Mouse (Mus musculus): Measurements from ENCODE around the gene Otop2. TPM values are rescaled to one million over a fixed set of nuclear protein-coding genes. Genes with fewer than 3 reads are reported as not detected.

Gene Otop2
- 0.64 TPM in 1 of 2 replicates, not detected in the other for polyA plus RNA-seq (2015; fragmentation: Nextera tagmentation; extraction: Ambion mirVana)

DNA sequence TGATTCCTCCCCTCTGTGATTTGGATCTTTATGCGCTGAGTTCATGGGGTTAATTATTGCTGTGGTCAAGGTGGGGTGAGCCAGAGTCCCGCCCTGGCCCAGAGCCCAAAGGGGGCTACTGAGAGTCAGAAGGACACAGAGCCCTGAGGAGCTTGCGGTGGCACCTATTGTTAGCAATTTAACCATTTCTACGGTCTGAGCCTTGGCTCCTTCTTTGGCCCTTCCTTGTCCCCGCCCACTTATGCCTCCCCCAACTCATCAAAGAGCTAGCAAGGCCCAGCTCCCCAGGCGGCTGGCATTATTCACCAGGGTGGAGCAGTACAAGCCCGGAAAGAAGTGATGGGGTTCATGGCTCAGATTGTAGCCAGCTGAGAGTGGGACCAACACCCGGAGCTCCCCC is at the start of gene Otop2:
TSS of gene Otop2 (plus strand) at position 301 of the 400 bp plus-strand sequence.
- no peak for ATAC-seq (ENCODE audit: low FRiP score, low TSS enrichment)
- WGBS, result 17% methylated on average over 8 of the region's 8 CpGs

DNA sequence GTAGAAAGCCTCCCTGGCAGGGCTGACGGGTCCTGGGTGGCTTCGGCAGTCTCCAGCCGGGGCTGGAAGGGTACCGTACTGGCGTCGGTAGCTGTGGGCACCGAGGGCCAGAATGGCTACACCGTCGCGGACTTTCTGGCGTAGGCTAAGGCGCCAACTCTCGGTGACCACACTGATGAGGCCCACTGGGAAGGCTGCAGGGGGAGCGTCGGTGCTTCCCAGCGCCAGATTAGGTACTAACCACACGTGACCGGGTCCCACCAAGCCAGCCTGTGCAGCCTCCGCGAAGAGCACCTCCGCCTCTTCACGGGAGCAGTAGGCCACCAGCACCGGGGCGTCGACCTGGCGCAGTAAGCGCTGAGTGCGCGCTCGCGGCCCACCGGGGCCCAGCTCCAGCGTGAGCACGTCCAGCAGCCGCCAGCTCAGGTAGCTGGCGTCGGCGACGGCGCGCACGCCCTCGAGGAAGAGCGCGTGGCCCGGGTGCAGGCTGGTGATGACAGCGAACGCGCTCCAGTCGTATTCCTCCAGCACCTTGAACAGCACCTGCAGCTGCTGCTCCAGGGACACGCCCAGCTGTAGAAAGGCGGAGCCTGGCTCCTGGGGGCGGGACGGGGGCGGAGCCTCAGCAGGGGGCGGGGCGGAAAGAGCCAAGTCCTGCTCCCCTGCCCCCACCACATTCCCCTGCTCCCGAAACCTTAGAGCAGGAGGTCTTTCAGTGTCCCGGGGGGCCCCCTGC is 49.0 kb upstream of the Otop2 start:
- Histone ChIP-seq H3K4me2 (replicated peaks; ENCODE audit: low read depth, low read length) (peak overlapping the region; percentile 13; the same call in 1 of the 2 replicates), H3K36me3 (ENCODE audit: insufficient read depth, low read length) (no peaks in the 10 kb centered on the region), H3K27me3 (ENCODE audit: insufficient read depth, low read length) (peaks cover 88% of the 10 kb centered on the region), H3K4me1 (ENCODE audit: insufficient read depth, low read length) (0 out of 2 replicates have a peak, but pooled peaks cover 7% of the 10 kb centered on the region), H3K9me3 (ENCODE audit: low read length) (no peaks in the 10 kb centered on the region), H3K4me3 (ENCODE audit: low read length) (peak overlapping the region; percentile 17; the same call in 1 of the 2 replicates), H3K27ac (ENCODE audit: low read length) (no peak overlapping the region), H3K9ac (replicated peaks; ENCODE audit: low read length) (no peak overlapping the region)
- WGBS, result 16% methylated on average over 59 of the region's 59 CpGs
- peak; percentile 40; the same call in 1 of the 2 replicates for ATAC-seq (ENCODE audit: low FRiP score, low TSS enrichment)

More for the DNA sequence above, at the start of gene Otop2:
- Histone ChIP-seq H3K4me1 (ENCODE audit: insufficient read depth, low read length) (no peaks in the 10 kb centered on the region), H3K4me2 (replicated peaks; ENCODE audit: low read depth, low read length) (no peak within 1 kb of the TSS), H3K27ac (ENCODE audit: low read length) (no peak within 1 kb of the TSS), H3K27me3 (ENCODE audit: insufficient read depth, low read length) (no peaks in the 10 kb centered on the region), H3K4me3 (ENCODE audit: low read length) (no peak within 1 kb of the TSS), H3K9me3 (ENCODE audit: low read length) (no peaks in the 10 kb centered on the region), H3K9ac (replicated peaks; ENCODE audit: low read length) (no peak within 1 kb of the TSS), H3K36me3 (ENCODE audit: insufficient read depth, low read length) (no peaks in the 10 kb centered on the region)

DNA sequence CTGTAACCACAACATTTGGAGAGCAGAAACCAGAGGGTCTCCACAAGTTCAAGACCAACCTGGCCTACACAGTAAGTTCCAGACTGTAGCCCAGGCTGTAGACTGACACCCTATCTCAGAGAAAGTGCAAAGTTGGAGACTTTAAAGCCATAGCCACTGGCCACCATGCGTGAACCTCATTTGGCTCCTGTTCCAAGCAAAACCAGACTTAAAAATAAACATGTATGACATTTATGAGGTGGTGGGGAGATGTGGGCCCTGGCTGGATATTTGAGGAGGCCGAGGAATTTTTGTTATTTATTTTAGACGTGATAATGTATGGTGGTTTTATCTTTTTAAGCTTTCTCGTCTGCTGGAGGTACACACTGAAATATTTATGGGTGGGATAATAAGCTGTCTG is 47.8 kb upstream of the Otop2 start:
- Histone ChIP-seq H3K4me3 (ENCODE audit: low read length) (no peak overlapping the region), H3K27ac (ENCODE audit: low read length) (no peak overlapping the region), H3K9me3 (ENCODE audit: low read length) (no peaks in the 10 kb centered on the region), H3K9ac (replicated peaks; ENCODE audit: low read length) (no peak overlapping the region), H3K4me1 (ENCODE audit: insufficient read depth, low read length) (0 out of 2 replicates have a peak, but pooled peaks cover 7% of the 10 kb centered on the region), H3K4me2 (replicated peaks; ENCODE audit: low read depth, low read length) (no peak overlapping the region), H3K36me3 (ENCODE audit: insufficient read depth, low read length) (no peaks in the 10 kb centered on the region), H3K27me3 (ENCODE audit: insufficient read depth, low read length) (peaks cover 93% of the 10 kb centered on the region)
- no peak for ATAC-seq (ENCODE audit: low FRiP score, low TSS enrichment)
- WGBS, result 39% methylated on average over 4 of the region's 4 CpGs

- no peak overlapping the region for H3K4me3 ChIP-seq (ENCODE audit: low read length)
- H3K4me1 ChIP-seq (ENCODE audit: insufficient read depth, low read length), result peaks cover 20% of the 10 kb centered on the region
- WGBS, result 84% methylated on average over 11 of the region's 11 CpGs
- H3K27ac ChIP-seq (ENCODE audit: low read length), result no peak overlapping the region
- ATAC-seq (ENCODE audit: low FRiP score, low TSS enrichment), result no peak
- no peak overlapping the region for H3K4me2 ChIP-seq (replicated peaks; ENCODE audit: low read depth, low read length)
- no peak overlapping the region for H3K9ac ChIP-seq (replicated peaks; ENCODE audit: low read length)
- H3K36me3 ChIP-seq (ENCODE audit: insufficient read depth, low read length), result no peaks in the 10 kb centered on the region
- peaks cover 100% of the 10 kb centered on the region for H3K27me3 ChIP-seq (ENCODE audit: insufficient read depth, low read length)
- no peaks in the 10 kb centered on the region for H3K9me3 ChIP-seq (ENCODE audit: low read length)
These were observed 44.0 kb upstream of the Otop2 start for GRCm38 (mm10) chr11:115262954-115263353.

GRCm38 (mm10) chr11:115264136-115264861 is 42.7 kb upstream of the Otop2 start:
- WGBS, result 62% methylated on average over 7 of the region's 7 CpGs
- no peak overlapping the region for H3K4me3 ChIP-seq (ENCODE audit: low read length)
- no peaks in the 10 kb centered on the region for H3K9me3 ChIP-seq (ENCODE audit: low read length)
- no peak for ATAC-seq (ENCODE audit: low FRiP score, low TSS enrichment)
- H3K9ac ChIP-seq (replicated peaks; ENCODE audit: low read length), result no peak overlapping the region
- H3K27ac ChIP-seq (ENCODE audit: low read length), result no peak overlapping the region
- peaks cover 17% of the 10 kb centered on the region for H3K4me1 ChIP-seq (ENCODE audit: insufficient read depth, low read length)
- no peaks in the 10 kb centered on the region for H3K36me3 ChIP-seq (ENCODE audit: insufficient read depth, low read length)
- no peak overlapping the region for H3K4me2 ChIP-seq (replicated peaks; ENCODE audit: low read depth, low read length)
- H3K27me3 ChIP-seq (ENCODE audit: insufficient read depth, low read length), result peaks cover 98% of the 10 kb centered on the region

- H3K27me3 ChIP-seq (ENCODE audit: insufficient read depth, low read length), result peaks cover 91% of the 10 kb centered on the region
- no peaks in the 10 kb centered on the region for H3K9me3 ChIP-seq (ENCODE audit: low read length)
- H3K4me2 ChIP-seq (replicated peaks; ENCODE audit: low read depth, low read length), result peak overlapping the region; percentile 49
- no peaks in the 10 kb centered on the region for H3K36me3 ChIP-seq (ENCODE audit: insufficient read depth, low read length)
- H3K27ac ChIP-seq (ENCODE audit: low read length), result no peak overlapping the region
- no peak overlapping the region for H3K9ac ChIP-seq (replicated peaks; ENCODE audit: low read length)
- peaks cover 17% of the 10 kb centered on the region for H3K4me1 ChIP-seq (ENCODE audit: insufficient read depth, low read length)
- ATAC-seq (ENCODE audit: low FRiP score, low TSS enrichment), result no peak
- H3K4me3 ChIP-seq (ENCODE audit: low read length), result peak overlapping the region; percentile 32
- 7% methylated on average over 39 of the region's 39 CpGs for WGBS
These were observed 41.9 kb upstream of the Otop2 start for GRCm38 (mm10) chr11:115264862-115265668.

GRCm38 (mm10) chr11:115265771-115266399 is 41.1 kb upstream of the Otop2 start:
- WGBS, result 4% methylated on average over 20 of the region's 20 CpGs
- no peaks in the 10 kb centered on the region for H3K9me3 ChIP-seq (ENCODE audit: low read length)
- no peak for ATAC-seq (ENCODE audit: low FRiP score, low TSS enrichment)
- peaks cover 83% of the 10 kb centered on the region for H3K27me3 ChIP-seq (ENCODE audit: insufficient read depth, low read length)
- no peaks in the 10 kb centered on the region for H3K36me3 ChIP-seq (ENCODE audit: insufficient read depth, low read length)
- no peak overlapping the region for H3K4me2 ChIP-seq (replicated peaks; ENCODE audit: low read depth, low read length)
- peaks cover 20% of the 10 kb centered on the region for H3K4me1 ChIP-seq (ENCODE audit: insufficient read depth, low read length)
- H3K4me3 ChIP-seq (ENCODE audit: low read length), result no peak overlapping the region
- no peak overlapping the region for H3K9ac ChIP-seq (replicated peaks; ENCODE audit: low read length)
- H3K27ac ChIP-seq (ENCODE audit: low read length), result no peak overlapping the region

GRCm38 (mm10) chr11:115266400-115266778 is 40.6 kb upstream of the Otop2 start:
- H3K4me1 ChIP-seq (ENCODE audit: insufficient read depth, low read length), result peaks cover 20% of the 10 kb centered on the region
- H3K4me2 ChIP-seq (replicated peaks; ENCODE audit: low read depth, low read length), result peak overlapping the region; percentile 59
- H3K9me3 ChIP-seq (ENCODE audit: low read length), result no peaks in the 10 kb centered on the region
- H3K36me3 ChIP-seq (ENCODE audit: insufficient read depth, low read length), result no peaks in the 10 kb centered on the region
- ATAC-seq (ENCODE audit: low FRiP score, low TSS enrichment), result no peak
- no peak overlapping the region for H3K9ac ChIP-seq (replicated peaks; ENCODE audit: low read length)
- 1% methylated on average over 22 of the region's 22 CpGs for WGBS
- H3K4me3 ChIP-seq (ENCODE audit: low read length), result peak overlapping the region; percentile 39
- H3K27me3 ChIP-seq (ENCODE audit: insufficient read depth, low read length), result peaks cover 78% of the 10 kb centered on the region
- no peak overlapping the region for H3K27ac ChIP-seq (ENCODE audit: low read length)
